Mouse (Mus musculus) granulocyte monocyte progenitor cell, adult 5-6 weeks (primary cell): ENCODE results near the gene Ccndbp1. TPM values are rescaled to one million over a fixed set of nuclear protein-coding genes. Genes with fewer than 3 reads are reported as not detected.
"Not testable (repeated sequence)": the region's sequence is repeated elsewhere in the genome, so short reads cannot be mapped to it uniquely, and the experiment has no call there.

Experiments used
- ATAC-seq: replicated peaks from 2 replicates; pipeline ENCODE4 v1.8.0; 2016; ENCODE audit warnings: mild to moderate bottlenecking, moderate TSS enrichment, inconsistent platforms; ENCODE audit not compliant: poor library complexity, severe bottlenecking
- total RNA-seq, 2 experiments: library from RNA; stranded (forward) in 1 of 2; stranded (reverse) in 1 of 2; fragments of 200-712, 200-1000 nt in 1 of 2; fragments of >200 nt in 1 of 2; fragmentation: Nextera tagmentation in 1 of 2; gene quantifications; 2 replicates each; pipeline ENCODE4 v1.2.3; 2014 to 2017

Ccndbp1 gene
- 27.0 and 35.7 TPM in 2 replicates for total RNA-seq (2014; fragmentation: Nextera tagmentation)
- 30.5 and 40.2 TPM in 2 replicates for total RNA-seq (2017)

DNA sequence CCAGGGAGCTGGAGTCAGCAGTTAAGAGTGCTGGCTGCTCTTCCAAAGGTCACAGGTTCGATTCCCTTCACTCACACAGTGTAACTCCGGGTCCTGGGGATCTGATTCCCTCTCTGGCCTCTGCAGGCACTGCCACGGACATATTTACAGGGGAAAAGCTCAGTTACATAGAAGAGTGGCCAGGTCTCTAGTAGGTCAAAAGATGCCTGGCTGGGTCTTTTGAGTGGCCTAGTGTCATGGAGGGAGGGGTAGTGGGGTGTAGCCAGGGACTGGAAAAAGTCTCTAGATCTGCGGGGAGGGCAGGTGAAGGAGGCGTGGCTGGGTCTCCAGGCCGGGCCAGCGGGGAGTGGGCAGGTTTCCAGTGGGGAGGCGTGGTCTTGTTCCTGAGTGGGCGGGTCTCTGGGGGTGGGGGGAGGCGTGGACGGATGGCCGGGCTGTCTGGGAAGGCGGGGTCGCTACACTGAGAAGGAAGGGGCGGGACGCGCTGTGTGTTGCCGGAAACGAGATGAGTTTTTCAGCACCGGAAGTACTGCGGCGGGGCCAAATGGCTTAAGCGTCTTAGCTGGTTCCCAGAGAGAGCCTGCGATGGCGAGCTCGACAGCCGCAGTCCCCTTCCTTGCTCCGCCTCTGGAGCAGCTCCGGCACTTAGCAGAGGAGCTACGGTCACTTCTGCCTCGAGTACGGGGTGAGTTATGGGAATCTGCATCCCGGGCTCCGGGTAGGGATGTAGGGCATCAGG, at the start of gene Ccndbp1:
Gene Ccndbp1 (plus strand): TSS at position 479 of the 739 bp plus-strand sequence.
- ATAC-seq = peak; percentile 98

DNA sequence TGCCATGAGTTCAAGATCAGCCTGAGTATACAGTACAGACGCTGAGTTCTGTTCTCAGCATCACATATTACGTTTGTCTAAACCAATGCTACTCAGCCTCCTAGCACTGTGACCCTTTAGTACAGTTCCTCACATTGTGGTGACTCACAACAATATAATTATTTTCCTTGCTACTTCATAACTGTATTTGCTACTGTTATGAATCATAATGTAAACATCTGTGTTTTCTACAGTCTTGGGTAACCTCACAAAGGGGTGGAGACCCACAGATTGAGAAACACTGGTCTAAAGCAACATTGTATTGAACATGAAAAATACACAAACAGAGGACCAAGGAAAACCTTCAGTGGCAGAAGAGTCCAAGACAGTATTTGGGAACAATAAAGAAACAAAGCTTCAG, 48.8 kb upstream of the Ccndbp1 start:
- no peak for ATAC-seq

DNA sequence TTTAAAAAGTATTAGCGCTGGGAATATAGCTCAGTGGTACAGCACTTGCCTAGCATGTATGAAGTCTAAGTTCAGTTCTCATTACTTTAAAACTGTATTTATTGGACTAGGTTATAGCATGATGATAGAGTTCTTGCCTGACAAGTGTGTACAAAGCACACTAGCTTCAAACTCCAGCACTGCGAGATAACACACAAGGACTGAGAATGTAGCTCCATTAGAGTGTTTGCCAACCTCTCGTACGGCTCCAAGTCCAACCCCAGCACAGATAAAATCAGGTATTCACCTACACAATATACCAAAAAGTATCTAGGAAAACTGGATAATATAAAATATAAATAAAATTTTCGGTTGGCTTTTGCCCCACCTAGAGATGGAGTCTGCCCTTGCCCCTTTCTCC, 48.4 kb upstream of the Ccndbp1 start:
- no peak for ATAC-seq

DNA sequence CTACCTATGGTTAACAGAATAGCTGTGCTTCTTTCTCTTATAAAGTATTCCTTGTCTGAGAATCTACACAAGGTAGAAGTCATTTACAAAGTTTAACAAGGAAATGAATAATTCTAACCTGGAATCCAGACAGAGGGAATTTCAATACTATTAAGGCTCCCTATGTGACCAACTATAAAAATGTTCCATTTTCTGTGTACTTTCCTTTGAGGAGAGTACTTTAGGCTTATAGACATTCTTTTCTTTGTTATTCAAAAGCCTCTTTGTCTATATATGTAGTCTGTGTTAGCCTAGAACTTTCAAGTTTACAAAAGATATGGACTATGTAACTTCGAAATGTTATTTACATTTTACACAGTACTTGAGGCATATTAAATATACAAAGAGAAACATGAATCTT, 47.9 kb upstream of the Ccndbp1 start:
- ATAC-seq = no peak

DNA sequence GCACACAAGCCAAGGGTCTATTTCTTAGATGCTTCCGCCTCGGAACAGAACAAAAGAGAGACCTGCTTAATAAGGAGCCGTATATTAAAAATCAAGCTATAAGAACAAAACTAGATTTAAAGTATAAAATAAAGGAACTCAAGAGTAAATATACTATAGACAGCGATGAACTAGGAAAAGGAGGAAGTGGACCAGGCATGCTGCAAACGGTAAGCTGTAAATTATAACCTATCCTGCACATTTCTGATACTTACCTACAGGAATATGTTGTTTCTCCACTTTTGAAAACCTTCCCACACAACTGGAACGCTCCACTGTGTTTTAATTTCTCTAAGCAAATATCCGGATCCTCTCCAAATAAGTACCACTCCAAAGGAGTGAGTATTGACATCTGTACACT, 45.1 kb upstream of the Ccndbp1 start:
- ATAC-seq = no peak

DNA sequence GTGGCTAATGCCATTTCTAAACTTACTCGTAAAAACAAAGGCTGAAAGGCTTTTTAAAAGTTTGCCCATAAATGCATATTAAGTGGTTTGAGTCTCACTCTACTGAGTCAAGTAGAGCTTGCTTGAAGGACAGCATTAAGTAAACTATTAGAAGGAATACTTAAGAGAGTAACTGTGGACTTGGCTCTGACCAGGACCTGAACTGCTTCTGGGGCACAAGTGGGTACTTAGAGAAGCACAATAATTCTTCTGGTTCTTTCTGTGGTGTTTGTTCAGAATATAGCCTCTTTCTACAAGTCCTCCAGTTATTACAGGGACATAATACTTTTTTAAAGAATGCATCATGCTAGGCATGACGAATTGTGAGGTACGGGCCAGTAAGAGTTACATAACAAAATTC, 42.7 kb upstream of the Ccndbp1 start:
- ATAC-seq = no peak

DNA sequence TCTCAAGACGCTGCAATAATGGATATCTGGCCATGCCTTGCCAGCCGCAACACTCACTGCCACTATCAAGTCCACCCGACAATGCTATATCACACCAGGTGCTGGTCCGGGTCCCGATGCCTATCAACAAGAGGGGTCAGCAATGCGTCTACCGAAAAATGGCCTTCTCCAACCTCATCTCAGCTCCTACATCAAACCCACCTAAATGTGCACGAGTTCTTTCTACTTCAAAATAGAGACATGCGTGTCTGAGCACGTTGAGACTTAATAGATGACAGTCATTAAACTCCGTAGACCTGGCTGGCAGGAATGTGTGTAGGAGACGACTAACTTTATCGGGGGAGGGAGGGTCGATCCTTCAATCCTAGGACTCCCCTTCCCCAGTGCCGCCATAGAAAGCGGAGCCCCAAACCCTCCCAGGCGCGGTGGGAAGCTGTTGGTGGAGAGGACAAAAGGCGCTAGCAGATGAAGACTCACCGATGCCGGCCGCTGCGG, 38.1 kb upstream of the Ccndbp1 start:
- ATAC-seq = no peak

DNA sequence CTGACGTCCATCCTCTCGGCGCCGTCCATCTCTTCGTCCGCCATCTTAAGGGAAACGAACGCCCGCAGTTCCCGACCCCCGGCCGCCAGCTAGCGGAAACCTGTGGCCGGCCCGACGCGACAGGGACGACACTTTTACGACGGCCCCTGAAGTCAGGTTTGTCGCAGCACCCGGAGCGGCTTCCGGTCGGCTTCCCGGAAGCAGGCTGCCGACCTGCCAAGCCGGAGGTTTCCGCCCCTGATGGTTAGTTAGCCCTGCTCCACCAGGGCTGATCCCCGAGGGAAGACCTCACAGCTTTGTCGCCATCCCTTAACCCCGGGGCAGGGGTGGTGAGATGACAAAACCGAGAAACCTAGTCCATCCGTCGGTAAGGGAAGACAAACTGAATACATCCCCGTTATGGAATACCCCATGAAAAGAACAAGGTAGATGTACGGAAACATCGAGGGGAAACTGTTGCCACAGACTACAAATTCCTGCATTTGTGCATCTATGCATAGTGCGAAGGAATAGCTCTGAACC, 37.6 kb upstream of the Ccndbp1 start, which contains the start of gene Ubr1:
Gene Ubr1 (minus strand): TSS at position 157 of the 522 bp plus-strand sequence.
- peak; percentile 96 for ATAC-seq

DNA sequence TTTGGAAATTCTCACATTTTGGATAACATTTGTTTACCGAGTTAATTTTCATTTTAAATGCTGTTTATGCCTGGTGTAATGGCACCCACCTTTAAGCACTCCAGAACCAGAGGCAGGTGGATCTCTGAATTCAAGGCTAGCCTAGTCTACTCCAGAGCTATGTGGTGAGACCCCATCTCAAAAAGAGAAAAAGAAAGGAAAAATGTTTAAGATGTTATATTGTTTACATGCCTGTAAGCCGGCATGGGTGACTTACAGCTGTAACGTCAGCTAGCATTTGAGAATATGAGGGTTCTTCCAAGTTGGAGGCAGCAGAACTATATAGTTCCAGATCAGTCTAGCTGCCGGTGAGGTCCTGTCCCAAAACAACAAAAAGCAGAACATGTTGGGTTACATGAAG, 36.4 kb upstream of the Ccndbp1 start:
- ATAC-seq = no peak

DNA sequence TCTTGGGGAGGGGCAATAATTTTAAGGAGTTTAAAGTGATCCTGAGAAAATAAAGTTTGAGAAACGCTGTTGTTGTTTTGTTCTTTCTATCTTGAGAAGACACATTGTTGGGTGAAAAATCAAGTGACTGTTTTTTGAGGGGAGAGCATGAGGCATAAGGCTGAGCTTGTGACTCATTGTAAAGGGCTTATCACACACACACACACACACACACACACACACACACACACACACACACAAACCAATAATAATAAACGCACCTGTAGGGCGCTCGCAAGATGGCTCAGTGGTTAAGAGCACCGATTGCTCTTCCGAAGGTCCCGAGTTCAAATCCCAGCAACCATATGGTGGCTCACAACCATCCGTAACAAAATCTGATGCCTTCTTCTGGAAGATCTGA, 35.9 kb upstream of the Ccndbp1 start:
- not testable (repeated sequence) for ATAC-seq

DNA sequence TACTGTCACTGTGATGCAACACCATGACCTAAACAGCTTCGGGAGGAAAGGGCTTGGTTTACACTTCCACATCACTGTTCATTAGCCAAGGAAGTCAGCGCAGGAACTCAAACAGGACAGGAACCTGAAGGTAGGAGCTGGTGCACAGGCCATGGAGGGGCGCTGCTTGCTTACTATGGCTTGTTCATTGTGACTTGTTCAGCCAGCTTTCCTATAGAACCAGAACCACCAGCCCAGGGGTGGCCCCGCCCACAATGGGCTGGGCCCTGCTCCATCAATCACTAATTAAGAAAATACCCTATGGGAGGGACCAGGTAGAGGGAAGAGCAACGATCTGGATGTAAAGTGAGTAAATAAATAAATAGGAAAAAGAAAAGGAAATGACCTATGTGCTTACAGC, 35.2 kb upstream of the Ccndbp1 start:
- peak; percentile 38 for ATAC-seq

DNA sequence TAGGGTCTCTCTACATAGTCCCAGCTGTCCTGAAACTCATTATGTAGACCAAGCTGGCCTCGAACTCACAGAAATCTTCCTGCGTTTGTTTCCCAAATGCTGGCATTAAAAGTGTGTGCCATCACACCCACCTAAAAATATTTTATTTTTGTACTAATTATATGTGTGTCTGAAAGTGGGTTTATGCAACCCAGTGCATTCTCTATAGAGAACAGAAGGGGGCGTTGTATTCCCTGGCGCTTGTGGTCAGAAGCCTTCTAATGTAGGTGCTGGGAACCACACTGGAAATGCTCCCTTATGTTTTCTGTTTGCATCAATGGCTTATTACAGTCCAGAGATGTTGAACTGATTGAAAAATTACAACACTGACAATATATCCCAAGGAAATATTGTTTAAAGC, 31.9 kb upstream of the Ccndbp1 start:
- 0 out of 2 replicates have a peak, but pooled peaks have one; percentile 29 for ATAC-seq

DNA sequence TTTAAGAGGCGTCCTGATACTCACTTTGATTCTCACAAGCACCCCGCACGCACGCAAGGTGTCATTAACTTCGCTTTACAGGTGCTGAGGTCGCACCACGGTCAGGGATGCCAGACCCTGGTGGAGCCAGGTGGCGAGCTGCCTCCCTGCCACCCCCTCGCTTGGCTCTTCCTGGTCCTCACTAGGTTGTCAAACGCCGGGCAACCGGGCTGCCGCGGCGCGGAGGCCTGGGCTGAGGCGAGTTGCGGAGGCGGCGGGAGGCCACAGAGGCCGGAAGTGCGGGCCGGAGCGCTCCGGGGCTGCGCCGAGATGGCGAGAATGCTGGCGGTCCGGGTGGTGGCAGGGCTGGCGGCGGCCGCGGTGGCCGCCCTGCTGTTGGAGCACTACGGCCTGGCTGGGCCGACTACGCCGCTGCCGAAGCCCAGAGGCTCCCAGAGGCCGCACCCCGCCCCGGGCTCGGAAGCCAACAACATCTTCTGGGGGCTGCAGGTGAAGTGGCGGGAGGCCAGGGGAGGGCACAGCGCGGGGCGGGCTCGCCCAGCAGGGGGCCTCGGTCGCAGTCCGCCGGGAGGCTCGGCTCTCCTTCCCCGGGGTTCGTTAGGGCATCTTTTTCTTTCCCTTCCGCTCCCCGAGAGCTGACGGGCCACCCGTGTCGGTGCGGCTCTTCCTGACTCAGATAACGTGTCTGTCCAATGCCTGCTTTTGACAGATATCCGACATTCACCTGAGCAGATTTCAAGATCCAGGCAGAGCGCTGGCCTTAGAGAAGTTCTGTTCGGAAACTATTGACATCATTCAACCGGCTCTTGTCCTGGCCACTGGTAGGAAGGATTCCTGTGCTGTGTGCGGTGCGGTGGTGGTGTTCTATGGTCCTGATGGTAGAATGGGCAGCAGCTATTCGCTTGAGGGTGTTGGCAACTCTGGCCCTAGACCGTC, 30.9 kb upstream of the Ccndbp1 start, which contains the start of gene Tmem62:
Gene Tmem62 (plus strand): TSS at position 28 of the 936 bp plus-strand sequence.
- peak; percentile 76 for ATAC-seq

DNA sequence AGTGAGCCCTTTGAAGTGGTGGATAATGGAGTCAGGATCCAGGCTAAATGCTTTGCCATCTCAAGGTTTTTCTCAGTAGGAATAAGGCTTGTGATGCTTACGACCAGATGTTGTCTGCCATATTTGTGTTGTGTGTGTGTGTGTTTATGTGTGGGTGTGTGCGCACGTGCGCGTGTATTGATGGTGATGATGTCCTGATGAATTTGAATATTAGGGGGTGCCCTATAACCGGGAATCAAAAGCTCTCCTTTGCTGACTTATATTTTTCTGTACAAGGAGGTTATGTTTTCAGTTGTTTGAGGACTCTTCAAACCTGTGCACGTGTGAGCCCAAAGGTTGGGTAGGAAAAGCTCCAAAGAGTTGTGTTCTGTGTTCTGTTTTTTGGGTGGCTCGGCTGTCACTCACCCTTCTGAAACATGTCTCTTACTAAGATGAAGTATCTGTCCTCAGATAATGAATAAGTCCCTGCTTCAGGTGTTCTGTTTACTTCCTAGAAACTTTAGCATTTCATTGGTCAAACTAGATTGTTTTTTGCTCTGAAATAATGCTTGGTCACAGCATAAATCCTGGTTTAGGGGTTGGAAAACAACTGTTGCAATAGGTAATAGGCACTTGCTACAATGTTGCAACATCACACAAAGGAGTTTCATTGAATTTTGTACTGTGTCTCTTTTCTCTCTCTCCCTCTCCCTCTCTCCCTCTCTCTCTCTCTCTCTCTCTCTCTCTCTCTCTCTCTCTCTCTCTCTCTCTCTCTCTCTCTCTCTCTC, 30.1 kb upstream of the Ccndbp1 start:
- peak; percentile 61 for ATAC-seq

DNA sequence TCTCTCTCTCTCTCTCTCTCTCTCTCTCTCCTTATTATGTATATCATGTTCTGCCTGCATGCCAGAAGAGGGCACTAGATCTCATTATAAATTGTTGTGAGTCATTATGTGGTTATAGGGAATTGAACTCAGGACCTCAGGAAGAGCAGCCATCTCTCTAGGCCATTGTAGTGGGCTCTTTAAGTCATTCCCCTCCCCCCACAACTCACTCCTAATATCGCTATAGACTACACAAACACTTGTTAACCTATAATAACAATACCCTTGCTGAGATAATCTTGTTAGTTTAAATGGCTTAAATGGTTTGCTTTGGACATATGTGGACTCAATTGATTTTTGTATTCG, 29.5 kb upstream of the Ccndbp1 start:
- ATAC-seq = peak; percentile 15; the same call in 1 of the 2 replicates

DNA sequence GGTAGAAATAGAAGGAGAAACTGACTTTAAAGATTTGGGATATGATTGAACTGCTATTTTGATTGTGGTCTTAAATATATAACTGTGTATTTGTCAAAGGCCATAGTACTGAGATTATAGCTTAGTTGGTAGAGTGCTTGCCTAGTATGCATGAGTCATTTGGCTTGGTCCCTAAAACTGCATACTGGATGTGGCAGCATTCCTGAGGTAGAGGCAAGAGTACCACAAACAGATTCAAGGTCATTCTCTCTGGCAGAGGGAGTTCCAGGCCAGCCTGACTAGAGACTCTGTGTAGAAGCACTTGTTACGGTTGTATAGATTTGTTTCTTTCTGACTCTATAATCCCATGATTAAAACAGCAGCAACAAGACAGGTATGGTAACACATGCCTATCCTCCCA, 28.4 kb upstream of the Ccndbp1 start:
- ATAC-seq = no peak

DNA sequence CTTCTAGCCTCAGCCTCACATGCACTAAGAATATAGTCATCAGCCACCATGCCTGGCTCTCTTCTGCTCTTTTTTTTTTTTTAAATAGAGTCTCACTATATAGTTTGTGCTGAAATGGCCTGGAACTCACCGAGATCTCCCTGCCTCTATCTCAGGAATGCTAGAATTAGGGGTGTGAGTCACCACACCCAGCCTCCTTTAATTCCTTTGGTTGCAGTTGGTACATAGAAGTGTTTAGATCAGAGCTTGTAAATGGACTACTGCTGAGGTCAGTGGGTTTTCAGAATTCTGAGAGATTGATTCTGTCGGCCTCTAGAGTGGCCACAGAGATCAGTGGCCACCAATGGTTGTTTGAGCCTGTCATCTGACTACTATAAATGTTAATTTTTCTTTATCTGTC, 27.3 kb upstream of the Ccndbp1 start:
- ATAC-seq = no peak

DNA sequence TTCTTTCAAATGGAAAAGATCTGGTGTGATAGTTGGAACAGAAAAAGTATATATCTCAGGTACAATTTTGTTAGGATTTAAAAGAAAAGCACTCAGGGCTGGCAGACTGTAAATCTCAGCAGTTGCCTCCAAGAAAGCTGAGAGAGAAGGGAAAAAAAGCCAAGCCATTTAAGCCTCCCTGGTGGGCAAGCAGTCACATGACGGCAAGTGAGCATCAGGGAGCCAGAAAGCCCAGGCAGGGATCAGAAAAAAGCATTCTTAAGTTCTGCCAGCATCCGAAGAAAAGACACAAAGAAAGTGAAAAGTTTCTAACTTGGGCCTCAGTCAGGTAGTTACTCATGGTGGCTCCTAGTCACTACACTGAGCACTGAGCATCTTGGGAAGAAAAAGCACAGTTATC, 24.6 kb upstream of the Ccndbp1 start:
- no peak for ATAC-seq

DNA sequence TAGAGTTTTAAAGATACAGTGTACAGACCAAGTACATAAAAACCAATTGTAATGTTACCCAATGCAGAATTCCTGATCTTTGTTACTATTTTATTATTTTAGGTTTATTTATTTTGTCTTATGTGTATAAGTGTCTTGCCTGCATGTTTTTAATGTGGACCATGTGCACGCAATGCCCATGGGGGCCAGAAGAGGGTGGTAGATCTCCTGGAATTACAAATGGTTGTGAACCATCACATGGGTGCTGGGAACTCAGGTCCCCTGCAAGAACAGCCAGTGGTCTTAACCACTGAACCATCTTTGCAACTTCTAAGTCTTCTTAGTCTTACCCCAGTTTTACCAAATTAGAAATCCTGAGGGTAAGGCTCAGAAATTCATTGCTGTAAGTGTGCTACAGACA, 23.0 kb upstream of the Ccndbp1 start:
- ATAC-seq = no peak; the same call in 1 of the 2 replicates

DNA sequence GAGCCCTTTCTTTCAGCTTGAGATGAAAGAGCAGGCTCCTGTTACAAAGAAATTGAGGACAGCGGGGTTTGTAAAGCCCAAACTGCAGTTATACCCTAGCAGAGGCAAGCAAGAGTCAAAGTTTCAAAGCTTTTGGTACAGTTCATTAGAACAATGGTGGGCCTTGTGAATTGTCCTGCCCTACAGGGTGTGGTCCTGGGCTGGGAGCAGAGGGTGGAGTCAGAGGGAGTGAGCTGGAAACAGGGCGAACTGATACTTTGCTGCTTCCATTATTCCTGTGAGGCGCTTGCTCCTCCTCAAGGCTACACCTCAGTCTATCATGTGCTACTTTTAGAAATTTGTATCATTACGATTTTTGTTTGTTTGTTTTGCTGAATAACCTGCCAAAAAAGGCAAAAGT, 17.0 kb upstream of the Ccndbp1 start:
- ATAC-seq = no peak
